Mouse (Mus musculus) neural tube, embryonic 13.5 days (tissue): ENCODE results near the gene Pnp2. TPM values are rescaled to one million over a fixed set of nuclear protein-coding genes. Genes with fewer than 3 reads are reported as not detected.

Source experiments
- ATAC-seq: fragments of 200-750 bp; cut with Nextera tagmentation; 2 replicates; pipeline ENCODE4 v1.8.0; 2017; ENCODE audit warnings: low read depth, mild to moderate bottlenecking, moderate TSS enrichment, moderate library complexity
- H3K27ac ChIP-seq: fragments of 300-500 bp; sonication (generic); replicated peaks from 2 replicates; pipeline ENCODE4 v1.5.1; 2015; ENCODE audit warnings: moderate library complexity, mild to moderate bottlenecking, inconsistent platforms
- H3K27me3 ChIP-seq: fragments of 300-500 bp; sonication (generic); 2 replicates; pipeline ENCODE4 v1.6.1; 2015; ENCODE audit warnings: mild to moderate bottlenecking, inconsistent platforms
- H3K36me3 ChIP-seq: fragments of 300-500 bp; sonication (generic); 2 replicates; pipeline ENCODE4 v1.6.1; 2015; ENCODE audit warnings: mild to moderate bottlenecking, inconsistent platforms
- H3K4me1 ChIP-seq: fragments of 300-500 bp; sonication (generic); replicated peaks from 2 replicates; pipeline ENCODE4 v1.6.1; 2015; ENCODE audit warnings: inconsistent platforms
- H3K4me2 ChIP-seq: fragments of 300-500 bp; sonication (generic); 2 replicates; pipeline ENCODE4 v1.6.1; 2015; ENCODE audit warnings: inconsistent platforms, mild to moderate bottlenecking, moderate library complexity
- H3K4me3 ChIP-seq: fragments of 300-500 bp; sonication (generic); 2 replicates; pipeline ENCODE4 v1.5.1; 2015; ENCODE audit warnings: mild to moderate bottlenecking, inconsistent platforms
- H3K9ac ChIP-seq: fragments of 300-500 bp; sonication (generic); 2 replicates; pipeline ENCODE4 v1.6.1; 2015; ENCODE audit warnings: moderate library complexity, mild to moderate bottlenecking, inconsistent platforms
- H3K9me3 ChIP-seq: fragments of 300-500 bp; sonication (generic); 2 replicates; pipeline ENCODE4 v1.6.1; 2016; ENCODE audit warnings: inconsistent platforms
- WGBS: fragments of 180-500 bp; shearing (Covaris S2); methylation state at CpG from one replicate; pipeline ENCODE4 v1.1.7; 2015; 5-methylcytosine and 5-hydroxymethylcytosine counted together
- polyA plus RNA-seq: library from polyadenylated mRNA; unstranded; fragments of >200 nt; fragmentation: Nextera tagmentation; extraction: Ambion mirVana; gene quantifications from 2 replicates; pipeline ENCODE4 v1.2.1, GENCODE M21; 2015

The Pnp2 gene
- polyA plus RNA-seq, 1 experiment from 2014 or later, result not detected

- H3K9me3 ChIP-seq, result no peaks in the 10 kb centered on the region
- no peak overlapping the region for H3K4me3 ChIP-seq
- no peak for ATAC-seq
- no peaks in the 10 kb centered on the region for H3K27me3 ChIP-seq
- H3K4me2 ChIP-seq, result no peak overlapping the region
- H3K27ac ChIP-seq, result no peak overlapping the region
- 91% methylated on average over 2 of the region's 2 CpGs for WGBS
- no peaks in the 10 kb centered on the region for H3K36me3 ChIP-seq
- no peak overlapping the region for H3K9ac ChIP-seq
- H3K4me1 ChIP-seq, result no peaks in the 10 kb centered on the region
These were observed 31.9 kb downstream of the Pnp2 start for GRCm38 (mm10) chr14:50987668-50988067.

GRCm38 (mm10) chr14:50991037-50991436, 35.2 kb downstream of the Pnp2 start:
- no peak for ATAC-seq
- Histone ChIP-seq H3K4me2 (no peak overlapping the region), H3K9me3 (no peaks in the 10 kb centered on the region), H3K4me1 (no peaks in the 10 kb centered on the region), H3K27me3 (no peaks in the 10 kb centered on the region), H3K36me3 (no peaks in the 10 kb centered on the region), H3K9ac (no peak overlapping the region), H3K27ac (no peak overlapping the region), H3K4me3 (no peak overlapping the region)
- WGBS, result 85% methylated on average over 3 of the region's 3 CpGs

GRCm38 (mm10) chr14:50997088-50997487, 41.3 kb downstream of the Pnp2 start:
- H3K27ac ChIP-seq, result no peak overlapping the region
- no peak overlapping the region for H3K4me2 ChIP-seq
- no peak for ATAC-seq
- H3K9ac ChIP-seq, result no peak overlapping the region
- H3K9me3 ChIP-seq, result no peaks in the 10 kb centered on the region
- no peaks in the 10 kb centered on the region for H3K27me3 ChIP-seq
- no peak overlapping the region for H3K4me3 ChIP-seq
- no peaks in the 10 kb centered on the region for H3K36me3 ChIP-seq
- no peaks in the 10 kb centered on the region for H3K4me1 ChIP-seq
- 77% methylated on average over 3 of the region's 3 CpGs for WGBS

DNA sequence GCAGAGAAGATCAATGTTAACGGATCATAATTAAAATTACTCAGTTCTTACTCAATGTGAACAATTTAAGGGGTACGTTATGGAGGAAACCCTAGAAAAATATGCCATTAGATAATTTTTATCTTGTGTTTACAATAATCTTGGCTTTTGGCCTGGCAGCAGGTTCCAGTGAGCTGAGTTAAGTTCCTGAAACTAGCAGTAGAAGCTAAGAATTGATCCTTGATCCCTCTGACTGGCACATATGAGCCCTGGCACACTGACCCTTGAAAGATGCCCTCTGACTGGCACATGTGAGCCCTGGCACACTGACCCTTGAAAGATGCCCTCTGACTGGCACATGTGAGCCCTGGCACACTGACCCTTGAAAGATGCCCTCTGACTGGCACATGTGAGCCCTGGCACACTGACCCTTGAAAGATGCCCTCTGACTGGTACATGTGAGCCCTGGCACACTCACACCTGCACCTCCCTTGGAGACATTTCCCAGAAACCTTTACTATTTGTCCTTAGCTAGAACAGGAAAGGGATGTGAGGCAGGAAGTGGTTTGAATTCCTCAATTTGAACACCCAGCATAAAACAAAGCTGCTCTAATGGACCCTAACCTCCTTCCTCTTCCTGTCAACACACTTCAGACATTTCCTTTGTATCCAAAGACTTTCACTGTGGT, 42.3 kb downstream of the Pnp2 start:
- ATAC-seq, result no peak
- 88% methylated on average over 2 of the region's 2 CpGs for WGBS
- Histone ChIP-seq H3K9me3 (no peaks in the 10 kb centered on the region), H3K4me1 (no peaks in the 10 kb centered on the region), H3K27me3 (no peaks in the 10 kb centered on the region), H3K36me3 (no peaks in the 10 kb centered on the region), H3K27ac (no peak overlapping the region), H3K9ac (no peak overlapping the region), H3K4me2 (no peak overlapping the region), H3K4me3 (no peak overlapping the region)

GRCm38 (mm10) chr14:51007152-51007801, 51.5 kb downstream of the Pnp2 start, which contains the start of gene Rnase10:
Gene Rnase10 (plus strand): TSS chr14:51007751.
- WGBS, result 84% methylated on average over 8 of the region's 8 CpGs
- H3K27ac ChIP-seq, result no peak within 1 kb of the TSS
- no peak for ATAC-seq

DNA sequence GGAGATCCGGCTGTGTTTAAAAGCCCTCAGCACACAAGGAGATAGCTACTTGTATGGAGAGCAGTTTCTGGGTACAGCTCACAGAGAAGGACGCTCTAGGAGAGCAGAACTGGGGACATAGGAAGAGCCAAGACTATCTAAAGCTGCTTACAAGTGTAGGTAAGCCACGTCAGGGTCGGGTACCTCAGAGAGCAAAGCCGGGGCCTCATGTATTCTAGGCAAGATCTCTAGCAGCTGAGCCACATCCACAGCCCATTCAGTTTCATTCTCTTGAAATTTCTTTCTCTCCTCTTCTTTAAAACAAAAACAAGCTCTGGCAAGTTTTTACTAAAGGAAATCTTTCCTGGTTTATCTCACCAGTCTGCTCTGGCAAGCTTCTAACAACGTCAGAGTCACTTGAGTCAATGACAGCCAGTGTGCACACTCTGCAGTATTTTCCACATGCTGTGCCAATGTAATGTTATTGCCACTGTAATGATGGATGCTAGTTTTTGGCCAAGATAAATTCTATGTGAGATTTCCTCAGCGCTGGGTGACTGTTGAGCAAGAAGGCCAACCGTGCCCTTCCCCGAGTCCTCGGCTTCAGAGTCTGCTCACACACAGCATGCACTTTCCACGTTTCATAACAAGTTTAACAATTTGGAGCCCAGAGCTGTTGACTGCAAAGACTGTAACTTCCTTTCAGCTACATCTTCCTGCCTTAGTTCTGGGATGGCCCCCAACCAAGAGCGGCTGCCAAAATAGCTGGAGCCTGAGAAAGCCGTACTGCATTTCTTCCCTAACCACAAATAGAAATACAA, 52.3 kb downstream of the Pnp2 start:
- Histone ChIP-seq H3K9me3 (no peaks in the 10 kb centered on the region), H3K9ac (no peak overlapping the region), H3K4me2 (no peak overlapping the region), H3K4me3 (no peak overlapping the region), H3K4me1 (no peaks in the 10 kb centered on the region), H3K27me3 (no peaks in the 10 kb centered on the region), H3K27ac (no peak overlapping the region), H3K36me3 (no peaks in the 10 kb centered on the region)
- 83% methylated on average over 13 of the region's 13 CpGs for WGBS
- no peak for ATAC-seq

More at GRCm38 (mm10) chr14:51007152-51007801, 51.5 kb downstream of the Pnp2 start, which contains the start of gene Rnase10:
- Histone ChIP-seq H3K9me3 (no peaks in the 10 kb centered on the region), H3K4me2 (no peak within 1 kb of the TSS), H3K4me1 (no peaks in the 10 kb centered on the region), H3K9ac (no peak within 1 kb of the TSS), H3K27me3 (no peaks in the 10 kb centered on the region), H3K36me3 (no peaks in the 10 kb centered on the region), H3K4me3 (no peak within 1 kb of the TSS)

DNA sequence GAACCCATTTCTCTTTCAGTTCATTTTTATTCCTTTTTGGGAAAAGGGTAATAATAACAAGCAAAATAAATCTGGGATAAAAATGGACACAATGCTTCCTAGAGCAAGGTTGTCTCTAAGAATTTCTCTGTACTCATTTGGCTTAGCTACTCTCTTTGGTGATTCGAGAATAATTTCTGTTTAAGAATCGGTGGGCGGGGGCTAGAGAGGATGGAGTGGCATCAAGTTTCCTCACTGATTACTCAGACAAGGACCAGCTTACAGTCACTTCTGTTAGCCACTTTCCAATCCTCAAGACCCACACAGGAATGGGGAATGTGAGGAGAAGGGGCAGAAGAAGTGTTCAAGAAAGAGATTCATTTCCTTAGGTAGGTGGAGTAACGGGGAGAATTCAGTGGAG, 53.0 kb downstream of the Pnp2 start:
- Histone ChIP-seq H3K27ac (no peak overlapping the region), H3K27me3 (no peaks in the 10 kb centered on the region), H3K36me3 (no peaks in the 10 kb centered on the region), H3K9ac (no peak overlapping the region), H3K9me3 (no peaks in the 10 kb centered on the region), H3K4me2 (no peak overlapping the region), H3K4me3 (no peak overlapping the region), H3K4me1 (no peaks in the 10 kb centered on the region)
- whole genome bisulfite sequencing, result 91% methylated on average over 4 of the region's 4 CpGs
- ATAC-seq, result no peak

GRCm38 (mm10) chr14:51009572-51009971, 53.8 kb downstream of the Pnp2 start:
- Histone ChIP-seq H3K27me3 (no peaks in the 10 kb centered on the region), H3K4me1 (no peaks in the 10 kb centered on the region), H3K27ac (no peak overlapping the region), H3K4me2 (no peak overlapping the region), H3K9ac (no peak overlapping the region), H3K9me3 (no peaks in the 10 kb centered on the region), H3K36me3 (no peaks in the 10 kb centered on the region), H3K4me3 (no peak overlapping the region)
- WGBS, result 85% methylated on average over 6 of the region's 6 CpGs
- no peak for ATAC-seq

Other genes with a start within 250 kb of the Pnp2 start
- not detected in 2 replicates for gene Olfr748, start 248.6 kb upstream of the Pnp2 start, polyA plus RNA-seq
- gene Olfr749, start 210.9 kb upstream of the Pnp2 start, polyA plus RNA-seq, result not detected in 2 replicates
- 111 and 114 TPM in 2 replicates for gene Ttc5, start 170.5 kb upstream of the Pnp2 start, polyA plus RNA-seq
- gene Ccnb1ip1, start 148.3 kb upstream of the Pnp2 start, polyA plus RNA-seq, result not detected in 2 replicates
- gene Parp2, start 148.2 kb upstream of the Pnp2 start, polyA plus RNA-seq, result 44.5 and 49.0 TPM in 2 replicates
- 3.2 and 3.4 TPM in 2 replicates for gene Tep1, start 85.4 kb upstream of the Pnp2 start, polyA plus RNA-seq
- 0.88 and 1.2 TPM in 2 replicates for gene Klhl33, start 58.5 kb upstream of the Pnp2 start, polyA plus RNA-seq
- 122 and 125 TPM in 2 replicates for gene Osgep, start 31.1 kb upstream of the Pnp2 start, polyA plus RNA-seq
- 215 and 219 TPM in 2 replicates for gene Apex1, start 31.0 kb upstream of the Pnp2 start, polyA plus RNA-seq
- 90.2 and 103 TPM in 2 replicates for gene Pip4p1, start 25.1 kb upstream of the Pnp2 start, polyA plus RNA-seq
- gene Pnp, start 24.9 kb upstream of the Pnp2 start, polyA plus RNA-seq, result 25.8 and 27.4 TPM in 2 replicates
- 2.7 TPM in 1 of 2 replicates, not detected in the other for gene Gm49342, start 11.5 kb upstream of the Pnp2 start, polyA plus RNA-seq
- gene Rnase10, start 51.8 kb downstream of the Pnp2 start, polyA plus RNA-seq, result not detected in 2 replicates
- gene Rnase9, start 85.9 kb downstream of the Pnp2 start, polyA plus RNA-seq, result not detected in 2 replicates
- gene Rnase11, start 94.2 kb downstream of the Pnp2 start, polyA plus RNA-seq, result not detected in 2 replicates
- gene Rnase12, start 101.7 kb downstream of the Pnp2 start, polyA plus RNA-seq, result not detected in 2 replicates
- gene Olfr750, start 118.4 kb downstream of the Pnp2 start, polyA plus RNA-seq, result not detected in 2 replicates
- 16.1 and 17.0 TPM in 2 replicates for gene Rnase4, start 135.1 kb downstream of the Pnp2 start, polyA plus RNA-seq
- gene Ang, start 135.2 kb downstream of the Pnp2 start, polyA plus RNA-seq, result 3.7 and 3.9 TPM in 2 replicates
- not detected in 2 replicates for gene Eddm3b, start 158.4 kb downstream of the Pnp2 start, polyA plus RNA-seq
- 0.24 and 0.29 TPM in 2 replicates for gene Rnase6, start 167.9 kb downstream of the Pnp2 start, polyA plus RNA-seq
- gene Rnase1, start 190.8 kb downstream of the Pnp2 start, polyA plus RNA-seq, result 0.73 TPM in 1 of 2 replicates, not detected in the other
- gene Rnase2b, start 206.3 kb downstream of the Pnp2 start, polyA plus RNA-seq, result not detected in 2 replicates
- not detected in 2 replicates for gene Ang2, start 243.2 kb downstream of the Pnp2 start, polyA plus RNA-seq
- gene Ear14, start 247.4 kb downstream of the Pnp2 start, polyA plus RNA-seq, result not detected in 2 replicates